ENCODE assay signal across 15 mouse cellular contexts in the genomic region with DNA sequence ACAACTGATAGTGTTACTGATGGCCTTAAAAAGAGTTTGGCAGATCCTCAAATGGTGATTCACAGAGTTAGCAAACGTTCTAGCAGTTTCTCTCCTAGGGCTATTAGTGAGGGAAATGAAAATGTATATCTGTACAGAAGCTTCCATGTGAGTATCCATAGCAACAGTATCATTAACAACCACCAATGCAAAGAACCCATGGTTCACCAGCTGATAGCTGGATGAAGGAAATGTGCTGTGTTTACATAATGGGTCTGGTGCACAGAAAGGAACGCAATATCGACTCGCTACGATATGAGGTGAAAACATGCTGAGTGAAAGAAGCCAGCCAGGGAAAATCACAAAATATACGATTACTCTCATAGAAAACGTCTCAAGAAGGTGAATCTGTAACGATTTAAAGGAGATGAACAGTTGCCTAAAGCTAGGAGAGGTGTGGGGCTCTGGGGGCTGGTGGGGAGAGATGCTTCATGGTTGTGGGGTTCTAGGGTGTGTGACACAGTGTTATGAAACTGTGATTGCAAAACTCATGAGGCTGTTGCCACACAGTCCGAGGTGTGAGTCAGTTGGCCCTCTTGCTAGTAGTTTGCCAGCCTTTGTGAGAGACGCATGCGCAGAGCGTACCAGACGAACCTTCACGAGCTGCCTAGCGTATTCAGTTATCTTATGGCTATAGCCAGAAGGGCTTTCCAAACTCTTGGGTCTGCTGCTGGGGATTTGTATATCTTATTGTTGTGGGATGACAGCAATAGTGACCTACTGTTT. TPM values are rescaled to one million over a fixed set of nuclear protein-coding genes. Genes with fewer than 3 reads are reported as not detected.
A peak's percentile ranks its signal among the peaks of the same experiment; 100 is the strongest.
DNase-seq lines count a peak whose midpoint lies in the region; ATAC-seq and TF ChIP-seq lines count a peak whose summit lies in the region.
"Had no signal": no experiment of that assay in that cellular context is flagged by ENCODE, and none has a peak within 500 bp of the region (broad histone marks: within the 10 kb centered on the region; RNA-seq: fewer than 3 reads in every experiment).

No protein-coding gene starts in this region.

- 67% methylated on average over 15 of the region's 15 CpGs for WGBS in liver, adult 2 months
- 80% methylated on average over 15 of the region's 15 CpGs for WGBS in liver, embryonic 11.5 days

- H3K27me3 ChIP-seq in liver, adult 2 months (ENCODE audit: control insufficient read depth, insufficient read depth, low read length) = no peaks in the 10 kb centered on the region
- no peaks in the 10 kb centered on the region for H3K27me3 ChIP-seq in liver, embryonic 11.5 days (replicated peaks; ENCODE audit: control insufficient read depth, insufficient read depth, low read length)
- H3K27me3 ChIP-seq: embryonic facial prominence, embryonic 15.5 days; neural tube, embryonic 15.5 days had no signal

- TF ChIP-seq CTCF in liver, adult 2 months (IDR thresholded peaks at IDR 0.05; ENCODE audit: low read depth, low read length) = no peak

- DNase-seq in liver, adult 2 months (ENCODE audit: extremely low read depth, low read depth, low spot score) = peak; percentile 83
- DNase-seq in liver, embryonic 11.5 days (ENCODE audit: low spot score) = no peak
- peak; percentile 62 for DNase-seq in adrenal gland, adult 8-10 months
- DNase-seq in c-Kit-positive CD71-negative TER-119-negative erythroid progenitor cells, embryonic 14.5 days (ENCODE audit: low read depth) = peak; percentile 25
- peak; percentile 42 to 49 for DNase-seq in lung, postnatal 4 days
- no peak for DNase-seq in cerebellum, postnatal 4 days (ENCODE audit: low spot score in 2 of 2)
- no peak for DNase-seq in right cerebral cortex, postnatal 4 days
- no peak for DNase-seq in right cerebral cortex, postnatal 14 days
- DNase-seq: cerebellum, postnatal 36 days; kidney, adult 8-10 months; lung, embryonic 14.5 days; midbrain, embryonic 14.5 days had no signal

- H3K4me3 ChIP-seq in liver, adult 2 months (ENCODE audit: insufficient read depth, low read depth, low read length) = no peak overlapping the region
- no peak overlapping the region for H3K4me3 ChIP-seq in liver, embryonic 11.5 days (ENCODE audit: low read depth, low read length)
- H3K4me3 ChIP-seq: embryonic facial prominence, embryonic 15.5 days; layer of hippocampus, adult 2 months; neural tube, embryonic 15.5 days had no signal

- no peaks in the 10 kb centered on the region for H3K79me2 ChIP-seq in liver, adult 2 months (ENCODE audit: control insufficient read depth, insufficient read depth, low read length)

- H3K4me1 ChIP-seq in liver, adult 2 months (ENCODE audit: control insufficient read depth, insufficient read depth, low read length) = no peaks in the 10 kb centered on the region
- H3K4me1 ChIP-seq in liver, embryonic 11.5 days (replicated peaks; ENCODE audit: control insufficient read depth, insufficient read depth, low read length) = no peaks in the 10 kb centered on the region
- H3K4me1 ChIP-seq: embryonic facial prominence, embryonic 15.5 days; neural tube, embryonic 15.5 days had no signal

- no peak for TF ChIP-seq POLR2A in liver, adult 2 months (IDR thresholded peaks at IDR 0.05; ENCODE audit: extremely low read depth, insufficient read depth, low read length)

- no peak overlapping the region for H3K27ac ChIP-seq in liver, adult 2 months (replicated peaks; ENCODE audit: insufficient read depth, low read depth, low read length)
- H3K27ac ChIP-seq in liver, embryonic 11.5 days (ENCODE audit: low read depth, low read length) = no peak overlapping the region
- H3K27ac ChIP-seq: embryonic facial prominence, embryonic 15.5 days; layer of hippocampus, adult 2 months; neural tube, embryonic 15.5 days had no signal

- H3K9me3 ChIP-seq in liver, embryonic 11.5 days (ENCODE audit: control insufficient read depth, low read length) = no peaks in the 10 kb centered on the region
- H3K9me3 ChIP-seq: embryonic facial prominence, embryonic 15.5 days; neural tube, embryonic 15.5 days had no signal

- no peak overlapping the region for H3K9ac ChIP-seq in liver, adult 2 months (ENCODE audit: low read depth, low read length)
- H3K9ac ChIP-seq in liver, embryonic 11.5 days (ENCODE audit: low read depth, low read length) = no peak overlapping the region
- H3K9ac ChIP-seq: embryonic facial prominence, embryonic 15.5 days; lung, embryonic 14.5 days; neural tube, embryonic 15.5 days had no signal

- H3K36me3 ChIP-seq in liver, adult 2 months (ENCODE audit: control insufficient read depth, insufficient read depth, low read length) = no peaks in the 10 kb centered on the region
- H3K36me3 ChIP-seq in liver, embryonic 11.5 days (ENCODE audit: control insufficient read depth, insufficient read depth, low read length) = no peaks in the 10 kb centered on the region
- H3K36me3 ChIP-seq: embryonic facial prominence, embryonic 15.5 days; neural tube, embryonic 15.5 days had no signal

- no peak for ATAC-seq in liver, embryonic 11.5 days (replicated peaks; ENCODE audit: low FRiP score)

- no peak overlapping the region for H3K4me2 ChIP-seq in liver, embryonic 11.5 days
- H3K4me2 ChIP-seq: embryonic facial prominence, embryonic 15.5 days; lung, embryonic 14.5 days; neural tube, embryonic 15.5 days had no signal

RNA-seq across cellular contexts. Expression of a gene that starts 34.2 kb away (rescaled TPM):
- 0.92 and 1.9 TPM in 2 replicates for total RNA-seq in liver, adult 2 months (2014; rRNA removed)
- polyA plus RNA-seq in liver, adult 2 months (2012; rRNA removed) = 3.9 and 5.9 TPM in 2 replicates
- 5.6 and 6.7 TPM in 2 replicates for polyA plus RNA-seq in liver, embryonic 11.5 days (2014; fragmentation: Nextera tagmentation; extraction: Ambion mirVana)
- total RNA-seq in adrenal gland, adult 8-10 months (2022) = 10 to 100 TPM in 2 of 4 experiments, 1 to 10 TPM in 2; 7.3 to 13.3 (median 10.3) TPM

Comparison
In these comparisons a context has a peak if more than half of its experiments do, and no peak if none do; other contexts are left out.
1. DNase-seq: peak in liver, adult 2 months (single experiment), adrenal gland, adult 8-10 months (single experiment), c-Kit-positive CD71-negative TER-119-negative erythroid progenitor cells, embryonic 14.5 days (single experiment) and lung, postnatal 4 days (2 of 2); none in liver, embryonic 11.5 days (single experiment), cerebellum, postnatal 4 days (0 of 2), right cerebral cortex, postnatal 4 days (single experiment) and right cerebral cortex, postnatal 14 days (single experiment).